Mouse (Mus musculus) lung, adult 2 months (tissue): ENCODE results near the gene Ugt3a1.

Experiments used
- CTCF ChIP-seq: fragments of 200-500 bp; IDR thresholded peaks from 2 replicates; pipeline ENCODE4 v1.5.1; 2011; ENCODE audit warnings: mild to moderate bottlenecking, low read length, control low read depth; ENCODE audit not compliant: insufficient read depth
- POLR2A ChIP-seq: fragments of 200-500 bp; IDR thresholded peaks from 2 replicates; pipeline ENCODE4 v1.6.1; 2011; ENCODE audit warnings: low read depth, mild to moderate bottlenecking, control low read depth, low read length, borderline replicate concordance; ENCODE audit errors: extremely low read depth

GRCm38 (mm10) chr15:9271876-9272275, 4.8 kb upstream of the Ugt3a1 start:
- TF ChIP-seq CTCF (no peak), POLR2A (no peak)
